Mouse (Mus musculus) testis, postnatal 14 days (tissue): ENCODE results near the gene Narf.
A peak's percentile ranks its signal among the peaks of the same experiment; 100 is the strongest.

Source experiments
- DNase-seq: peaks from one replicate; pipeline ENCODE4 v3.0.0; 2021; ENCODE audit warnings: low spot score

The Narf gene

DNA sequence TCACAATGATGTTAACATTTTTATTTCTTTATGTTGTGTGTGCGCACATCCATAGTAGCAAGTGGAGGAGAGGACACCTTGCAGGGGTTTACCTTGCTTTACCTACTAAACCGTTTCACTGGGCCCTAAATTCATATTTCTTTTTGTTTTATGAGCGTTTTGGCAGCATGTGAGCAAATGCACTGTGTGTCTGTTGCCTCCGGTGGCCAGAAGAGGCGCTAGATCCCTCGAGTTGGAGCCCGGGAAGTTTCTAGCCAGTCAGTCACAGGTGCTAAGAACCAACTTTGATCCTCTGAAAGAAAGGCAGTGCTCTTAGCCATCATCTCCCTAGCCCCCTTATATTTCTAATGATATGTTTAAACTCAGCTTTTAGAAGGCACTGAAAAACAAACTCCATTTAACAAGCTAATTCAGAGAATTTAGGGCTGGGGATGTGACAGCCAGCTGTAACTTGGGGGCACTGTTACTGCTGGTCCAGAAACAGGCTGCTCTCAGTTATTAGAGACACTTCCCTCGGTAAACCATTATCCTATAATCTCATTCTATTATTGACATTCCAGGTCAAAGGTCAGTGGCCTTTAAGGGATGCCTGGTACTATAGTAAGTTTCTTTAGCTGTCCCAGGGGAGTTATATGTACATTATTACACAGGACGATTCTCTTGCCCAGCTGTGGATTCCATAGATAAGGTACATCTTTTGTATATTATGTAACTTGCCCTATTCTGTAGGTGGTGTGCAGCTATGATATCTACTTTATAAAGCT, 1.4 kb upstream of the Narf start:
- DNase-seq: no peak

DNA sequence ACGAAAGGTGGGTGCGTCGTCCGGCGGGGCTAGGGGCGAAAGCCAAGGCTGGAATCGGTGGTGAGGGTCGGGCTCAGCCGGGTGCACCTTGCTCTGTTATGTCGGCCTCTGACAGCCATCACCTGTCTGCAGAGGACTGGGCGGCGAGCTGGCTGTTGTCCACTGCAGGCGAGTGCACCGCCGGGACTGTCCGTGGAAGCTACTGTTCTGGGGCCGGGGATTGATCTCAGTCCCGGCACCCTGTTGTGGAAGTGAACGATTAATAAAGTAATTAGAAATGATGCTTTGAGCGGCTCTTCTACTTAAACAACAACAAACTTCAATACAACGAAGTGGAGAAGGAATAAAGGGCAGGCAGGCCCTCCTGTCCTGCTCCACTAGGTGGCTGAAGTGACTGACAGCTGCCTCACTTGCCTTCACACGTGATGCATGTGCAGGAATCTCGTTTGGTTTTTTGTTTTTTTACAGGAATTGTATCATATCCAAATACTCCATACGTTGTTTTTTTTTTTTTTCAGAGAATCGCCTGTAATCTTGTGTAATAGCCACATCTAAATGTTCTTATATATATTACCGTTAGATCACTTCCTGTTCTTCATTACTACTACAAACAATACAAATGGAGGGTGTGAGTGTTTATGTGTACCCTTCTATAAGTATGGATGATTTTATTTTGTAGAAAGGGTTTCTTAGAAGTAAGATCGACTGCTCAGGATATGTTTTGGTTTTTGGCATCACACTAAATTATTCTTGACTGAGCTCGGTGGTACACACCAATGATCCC, 484 bp downstream of the Narf start:
- no peak for DNase-seq

GRCm38 (mm10) chr11:121239669-121240068, 2.6 kb downstream of the Narf start:
- no peak for DNase-seq

DNA sequence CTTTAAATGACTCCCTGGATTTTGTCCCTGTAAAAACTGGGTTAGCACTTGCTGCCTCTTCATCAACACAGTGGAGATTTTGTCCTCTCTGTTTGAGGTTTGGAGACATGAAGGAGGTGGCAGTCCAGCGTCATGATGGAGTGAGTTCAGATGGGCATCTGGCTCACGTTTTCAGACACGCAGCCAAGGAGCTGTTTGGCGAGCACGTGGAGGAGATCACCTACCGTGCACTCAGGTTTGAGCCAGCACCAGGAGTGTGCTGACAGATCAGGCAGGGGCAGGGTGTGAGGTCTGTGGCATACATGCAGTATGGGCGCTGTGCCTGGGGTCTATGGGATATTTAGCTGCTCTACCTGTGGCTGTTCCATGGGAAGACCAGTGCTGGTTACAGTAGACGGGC, 13.1 kb downstream of the Narf start:
- DNase-seq: no peak

DNA sequence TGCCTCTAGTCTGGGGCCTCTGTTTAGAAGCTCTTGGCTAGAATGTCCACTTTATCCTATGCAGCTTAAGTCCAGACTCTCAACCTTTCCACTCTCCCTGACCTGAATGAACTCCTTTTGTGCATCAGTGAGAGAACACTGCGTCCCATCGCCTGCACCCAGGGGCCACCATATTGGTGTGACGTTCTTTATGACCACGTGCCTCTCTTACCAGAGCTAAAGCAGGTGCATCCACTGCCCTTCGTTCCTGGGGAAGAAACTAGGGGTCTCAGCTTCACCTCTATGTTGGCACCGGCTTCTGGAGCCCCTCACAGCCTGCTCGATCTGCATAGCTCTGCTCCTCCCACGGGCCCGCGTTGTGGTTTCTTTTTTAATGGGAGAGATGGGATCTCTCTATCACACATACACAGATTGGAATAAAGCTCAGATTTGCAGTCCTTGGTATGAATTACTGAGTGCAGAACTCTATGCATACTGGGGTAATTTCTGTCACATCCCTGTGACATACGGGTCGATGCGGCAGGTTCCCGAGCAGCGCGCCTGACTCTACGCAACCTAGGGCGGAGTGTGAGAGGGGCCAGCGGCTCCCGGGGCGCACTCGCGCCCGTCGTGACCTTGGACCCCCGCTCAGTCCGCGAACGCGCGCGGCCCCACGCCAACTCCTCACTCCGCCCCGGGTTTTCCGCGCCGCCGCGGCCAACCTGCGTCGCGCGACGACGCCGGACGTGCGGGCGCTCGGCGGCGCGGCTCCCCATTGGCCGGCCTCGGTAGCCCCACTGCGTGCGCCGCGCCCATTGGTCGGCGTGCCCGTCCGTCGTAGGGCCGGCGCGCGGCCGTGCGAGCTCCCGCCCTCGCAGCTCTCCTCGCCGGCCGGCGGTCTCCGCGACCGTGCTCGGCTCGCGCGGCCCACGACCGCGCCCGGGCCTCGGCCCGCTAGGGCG, 22.4 kb downstream of the Narf start, which contains the start of gene Foxk2:
Gene Foxk2 (plus strand): TSS at position 831 of the 941 bp plus-strand sequence.
- peak; percentile 92 for DNase-seq

GRCm38 (mm10) chr11:121260211-121260906, 23.3 kb downstream of the Narf start:
- peak; percentile 73 for DNase-seq

DNA sequence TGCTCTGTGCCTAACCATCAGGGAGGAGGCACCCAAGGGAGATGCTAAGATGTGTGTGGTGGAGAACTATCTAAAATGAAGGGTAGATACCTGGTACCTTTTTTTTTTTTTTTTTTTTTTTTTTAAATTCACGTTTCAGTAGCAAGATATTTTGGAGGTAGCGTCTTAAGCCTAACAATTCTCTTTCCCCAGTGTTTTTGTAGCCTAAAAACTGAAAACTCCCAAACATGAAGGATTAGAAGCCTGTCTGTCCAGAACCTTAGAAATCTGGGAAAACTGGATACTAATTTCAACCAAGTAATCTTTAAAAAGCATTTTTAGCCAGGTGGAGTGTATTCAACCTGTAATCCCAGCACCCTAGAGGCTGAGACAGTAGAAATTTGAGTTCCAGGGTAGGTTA, 24.0 kb downstream of the Narf start:
- no peak for DNase-seq

DNA sequence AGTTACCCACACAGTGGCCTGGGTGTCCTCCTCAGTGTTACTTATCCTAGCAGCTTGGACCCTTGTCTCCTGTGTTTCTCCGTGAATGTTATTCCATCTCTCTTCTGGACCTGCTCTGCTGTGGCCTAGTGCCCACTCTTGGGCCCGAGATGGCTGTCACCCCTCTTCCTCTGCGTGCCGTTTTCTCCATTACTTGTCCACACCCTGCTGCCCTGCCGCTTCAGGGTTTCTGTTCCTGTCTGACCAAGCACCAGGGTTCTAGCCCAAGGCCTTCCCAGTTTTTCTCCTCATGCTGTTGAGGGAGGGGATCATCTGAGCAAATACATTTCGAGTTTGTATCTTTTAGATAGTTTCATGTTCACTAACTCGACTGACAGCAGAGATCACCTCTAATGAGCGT, 40.5 kb downstream of the Narf start:
- DNase-seq: no peak

DNA sequence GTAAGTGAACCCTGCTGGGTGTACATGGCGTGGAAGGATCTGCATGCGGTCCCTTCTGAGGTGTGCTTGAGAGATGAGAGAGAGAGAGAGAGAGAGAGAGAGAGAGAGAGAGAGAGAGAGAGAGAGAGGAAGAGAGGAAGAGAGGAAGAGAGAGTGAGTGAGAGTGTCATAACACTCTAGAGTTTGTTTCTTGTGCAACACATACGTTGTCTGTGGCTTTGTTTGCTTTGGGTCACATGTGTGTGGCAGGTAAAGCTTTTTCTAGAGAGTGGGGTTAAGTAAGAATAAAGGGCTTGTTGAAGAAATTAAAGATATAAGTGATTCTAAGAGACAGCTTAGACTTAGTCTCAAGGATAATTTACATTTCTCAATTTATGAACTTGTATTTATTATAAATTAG, 41.0 kb downstream of the Narf start:
- no peak for DNase-seq

DNA sequence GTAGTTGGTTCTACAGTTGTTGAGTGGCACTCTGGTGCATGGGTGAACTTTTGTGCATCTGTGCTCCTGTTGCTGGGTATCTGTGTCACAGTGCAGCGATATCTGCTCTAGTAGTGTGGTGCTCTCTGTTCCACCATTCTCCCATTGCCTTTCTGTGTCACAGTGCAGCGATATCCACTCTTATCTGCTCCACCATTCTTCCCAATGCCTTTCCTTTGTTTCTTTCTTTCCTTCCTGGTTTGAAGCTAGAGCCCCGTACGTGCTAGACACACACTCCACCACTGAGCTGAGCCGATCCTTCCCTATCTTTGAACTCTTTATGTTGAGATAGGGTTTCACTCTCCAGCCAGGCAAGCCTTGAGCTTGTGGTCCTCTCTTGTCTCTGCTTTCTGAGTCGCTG, 45.9 kb downstream of the Narf start:
- DNase-seq: no peak

DNA sequence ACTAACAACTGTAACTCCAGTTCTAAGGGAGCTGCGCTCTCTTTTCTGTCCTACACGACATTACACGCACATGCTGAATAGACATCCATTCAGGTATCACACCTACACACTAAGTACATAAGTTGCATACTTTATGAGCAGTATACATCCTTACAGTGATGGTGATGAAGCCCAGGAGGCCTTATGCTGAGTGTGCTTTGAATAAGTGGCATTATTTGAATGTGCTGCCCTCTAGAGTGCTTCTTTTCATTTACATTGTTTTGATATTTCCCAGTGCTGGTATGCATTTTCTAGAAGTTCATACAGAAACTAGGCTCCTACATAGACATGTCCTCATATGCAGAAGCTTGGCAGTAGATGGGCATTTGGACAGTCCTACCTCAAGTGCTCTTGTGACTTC, 52.8 kb downstream of the Narf start:
- no peak for DNase-seq

DNA sequence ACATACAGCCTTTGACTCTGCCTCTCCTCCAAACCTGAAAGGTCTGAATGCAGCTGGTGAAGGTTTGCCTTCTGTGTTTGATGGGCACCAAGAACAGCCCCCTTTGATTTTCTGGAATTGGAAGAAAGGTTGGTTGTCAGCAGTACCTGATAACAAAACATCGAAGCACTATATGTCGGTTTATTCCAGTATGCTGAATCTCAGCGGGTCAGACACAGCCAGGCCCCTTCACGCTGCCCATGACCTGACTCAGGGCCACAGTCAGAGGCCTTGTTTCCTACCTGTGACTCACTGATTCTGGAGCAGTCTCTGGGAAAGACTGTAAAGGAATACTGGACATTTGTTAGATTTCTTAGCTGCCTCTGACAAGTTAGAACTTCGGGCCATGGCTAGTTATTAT, 57.7 kb downstream of the Narf start:
- no peak for DNase-seq

DNA sequence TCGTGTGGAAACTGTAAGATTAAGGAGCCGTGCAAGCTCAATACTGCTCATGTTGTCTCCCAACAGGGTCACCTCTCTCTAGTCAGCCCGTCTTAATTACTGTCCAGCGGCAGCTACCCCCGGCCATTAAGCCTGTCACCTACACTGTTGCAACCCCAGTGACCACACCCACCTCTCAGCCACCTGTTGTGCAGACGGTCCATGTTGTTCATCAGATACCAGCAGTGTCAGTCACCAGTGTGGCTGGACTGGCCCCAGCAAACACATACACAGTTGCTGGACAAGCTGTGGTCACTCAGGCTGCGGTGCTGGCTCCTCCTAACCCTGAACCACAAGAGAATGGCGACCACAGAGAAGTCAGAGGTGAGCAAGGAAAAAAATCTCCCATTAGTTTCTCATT, 61.4 kb downstream of the Narf start:
- DNase-seq: no peak

GRCm38 (mm10) chr11:121300265-121300664, 63.2 kb downstream of the Narf start:
- DNase-seq: no peak

DNA sequence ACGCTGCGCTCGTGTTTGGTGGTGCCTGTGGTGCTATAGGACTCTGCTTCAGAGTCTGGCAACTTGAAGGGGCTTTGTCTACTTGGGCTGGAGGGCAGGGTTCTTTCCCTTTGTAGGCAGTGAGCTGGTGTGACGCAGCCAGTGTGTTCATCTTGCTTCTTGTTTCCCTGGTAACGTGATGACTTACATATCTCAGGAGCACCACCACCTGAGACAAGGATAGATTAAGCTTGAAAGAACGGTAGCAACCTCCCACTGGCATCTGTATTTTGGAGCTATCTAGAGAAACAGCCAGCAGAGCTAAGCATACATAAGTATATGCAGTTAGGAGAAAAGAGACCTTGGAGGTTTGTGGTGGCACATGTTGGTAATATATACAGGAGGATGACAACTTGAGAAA, 68.3 kb downstream of the Narf start:
- DNase-seq: no peak
